Mouse (Mus musculus) mouse trophoblast stem cell (cell line): ENCODE data around the gene Slc45a3.

Experiments
- in situ Hi-C, 2 experiments: fragments of 300-500 bp; cut with MseI, MboI; formaldehyde crosslinking; loops; 2 replicates in 1 of 2; 3 replicates in 1 of 2; pipeline ENCODE4 v1.15.1; 2025

The Slc45a3 gene

DNA sequence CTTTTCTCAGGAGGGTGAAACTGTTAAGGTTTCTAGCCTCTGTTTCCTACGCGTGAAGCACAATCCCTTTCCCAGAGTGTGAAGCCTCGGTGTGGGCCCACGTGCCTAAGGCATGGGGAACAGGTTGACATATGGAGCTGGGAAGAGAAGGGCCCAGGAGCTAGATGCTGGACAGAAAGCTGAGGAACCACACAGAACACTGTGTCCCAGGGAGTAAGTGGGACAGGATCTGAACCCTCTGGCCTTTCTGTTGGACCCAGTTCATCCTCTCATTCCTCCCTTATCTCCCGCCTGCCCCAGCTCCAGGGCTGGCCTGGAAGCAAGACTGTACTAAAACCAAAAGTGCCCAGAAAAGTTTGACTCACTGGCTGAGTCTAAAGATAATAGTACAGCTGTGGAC, 1.3 kb downstream of the Slc45a3 start:
- in situ Hi-C loops, result no loop called here

DNA sequence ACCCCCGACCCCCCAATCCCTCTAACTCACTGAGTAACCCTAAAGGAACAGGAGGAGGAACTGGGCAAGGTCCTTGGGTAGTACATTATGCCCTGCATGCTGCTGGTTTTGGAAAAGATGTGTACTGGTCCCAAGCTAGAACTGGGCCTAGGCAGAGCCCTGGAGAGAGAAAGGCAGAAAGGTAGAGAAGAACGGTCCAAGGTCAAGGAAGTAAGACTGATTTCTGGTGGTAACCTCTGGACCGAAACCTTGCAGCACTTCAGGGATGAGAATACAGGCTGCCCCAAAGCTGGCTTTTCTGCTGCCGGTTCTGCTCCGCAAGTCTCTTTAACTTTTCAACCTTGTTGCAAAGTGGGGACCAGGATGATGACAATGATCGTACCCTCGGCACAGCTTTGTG, 1.8 kb downstream of the Slc45a3 start:
- in situ Hi-C loops, result no loop called here

DNA sequence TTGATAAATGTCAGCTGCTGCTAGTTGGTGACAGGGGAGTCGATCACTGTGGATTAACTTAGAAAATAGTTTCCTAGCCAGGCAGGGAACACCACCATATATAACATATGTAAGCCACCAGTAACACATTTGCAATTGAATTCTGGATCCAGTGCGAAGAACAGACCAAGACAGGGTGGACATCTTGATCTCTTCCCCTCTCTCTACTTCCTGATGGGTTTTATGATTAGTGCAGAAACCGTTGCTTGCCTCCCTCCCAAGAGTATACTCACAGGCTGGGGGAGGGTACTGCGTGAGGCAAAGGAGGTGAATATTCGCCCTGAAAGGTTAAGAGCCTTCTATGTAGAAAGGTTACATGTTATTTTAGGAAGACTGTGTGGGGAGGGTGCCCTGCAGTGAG, 3.1 kb downstream of the Slc45a3 start:
- in situ Hi-C loops, result no loop called here

DNA sequence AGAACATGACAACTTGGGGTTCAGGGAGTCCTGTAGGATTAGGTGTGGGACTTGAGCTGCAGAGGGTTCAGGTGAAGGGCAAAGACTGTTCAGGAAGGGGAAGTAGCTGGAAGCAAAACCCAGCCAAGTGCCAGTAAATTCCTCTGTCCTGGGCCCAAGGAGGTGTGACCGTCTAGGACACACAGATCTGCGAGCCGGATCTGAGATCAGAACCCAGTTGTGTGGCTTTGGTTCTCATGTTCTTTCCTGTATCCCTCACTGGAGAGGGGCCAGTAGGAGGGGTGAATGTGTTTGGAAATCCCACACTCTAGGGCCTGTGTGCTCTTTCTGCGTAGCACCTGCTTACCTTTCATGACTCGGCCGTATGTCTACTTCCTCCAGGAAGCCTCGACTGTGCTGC, 4.6 kb downstream of the Slc45a3 start:
- in situ Hi-C loops, result no loop called here

DNA sequence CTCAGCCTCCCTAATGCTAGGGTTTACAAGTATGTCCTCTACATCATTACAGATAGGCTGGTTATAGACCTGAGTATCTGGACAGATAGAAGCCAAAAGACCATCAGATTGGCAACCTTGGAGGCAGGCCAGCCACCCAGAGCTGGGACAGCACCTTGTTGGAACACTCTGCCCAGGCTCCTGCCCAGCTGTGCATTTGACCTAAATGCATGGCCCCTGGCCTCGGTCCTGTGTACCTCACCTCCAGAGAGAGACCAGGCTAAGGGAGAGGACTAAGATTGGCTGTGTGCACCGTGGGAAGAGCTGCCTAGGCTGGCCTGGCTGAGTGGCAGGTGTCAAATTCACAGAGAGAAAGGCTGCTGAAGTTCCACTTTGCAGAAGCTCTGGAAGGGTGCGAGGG, 5.8 kb downstream of the Slc45a3 start:
- in situ Hi-C loops, result no loop called here

DNA sequence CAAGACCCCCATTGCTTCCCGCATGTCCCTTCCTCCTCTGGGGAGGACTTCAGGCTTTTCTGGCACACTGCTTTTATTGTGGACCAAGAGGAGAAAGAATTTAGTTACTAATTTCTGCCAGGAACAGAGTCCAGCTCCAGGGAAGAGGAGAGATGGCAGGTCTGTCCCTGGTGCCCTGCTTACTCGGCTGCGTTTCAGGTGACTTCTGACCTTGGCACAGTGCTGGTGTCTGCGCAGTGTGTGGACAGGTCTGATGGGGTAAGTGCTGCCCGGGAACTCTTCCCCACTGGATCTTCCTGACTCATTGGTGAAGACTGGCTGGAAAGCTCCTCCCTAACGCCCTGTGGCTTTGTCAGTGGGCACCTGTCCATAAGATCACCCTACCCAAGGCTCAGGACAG, 6.2 kb downstream of the Slc45a3 start:
- in situ Hi-C loops, result no loop called here

DNA sequence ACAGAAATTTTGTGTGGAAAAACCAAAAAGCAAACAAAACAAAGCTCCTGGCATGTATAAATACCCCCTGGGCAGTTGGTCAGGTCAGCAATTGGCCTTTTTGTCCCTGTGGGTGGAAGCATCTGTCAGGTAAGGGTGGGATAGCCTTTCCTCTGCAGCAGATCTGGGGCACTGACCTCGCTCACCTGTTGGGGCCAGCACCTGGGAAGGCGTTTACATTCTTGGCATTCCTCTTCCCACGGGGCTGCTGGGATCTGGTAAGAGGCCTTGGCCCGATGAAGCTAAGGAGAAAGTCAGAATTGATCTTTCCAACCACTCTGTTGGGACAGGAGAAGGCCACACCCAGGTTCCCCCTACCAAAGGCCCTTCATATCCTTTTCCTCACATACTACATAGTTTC, 7.1 kb downstream of the Slc45a3 start:
- in situ Hi-C loops, result no loop called here

DNA sequence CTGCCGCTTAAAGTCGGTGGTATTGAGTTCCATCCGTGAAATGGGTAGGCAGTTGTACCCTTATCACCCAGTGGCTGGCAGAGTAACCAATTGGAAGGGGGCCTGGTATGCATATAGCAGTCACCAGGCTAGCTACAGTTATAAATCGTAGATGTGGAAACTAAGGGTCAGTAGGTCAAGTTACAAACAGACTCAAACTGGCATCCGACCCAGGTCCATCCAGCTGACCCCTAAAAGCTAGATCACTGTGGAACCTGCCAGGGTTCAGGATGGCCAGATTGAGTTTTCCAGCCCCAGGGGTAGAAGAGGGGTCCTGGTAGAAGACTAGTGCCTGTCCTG, 7.5 kb downstream of the Slc45a3 start:
- in situ Hi-C loops, result no loop called here

DNA sequence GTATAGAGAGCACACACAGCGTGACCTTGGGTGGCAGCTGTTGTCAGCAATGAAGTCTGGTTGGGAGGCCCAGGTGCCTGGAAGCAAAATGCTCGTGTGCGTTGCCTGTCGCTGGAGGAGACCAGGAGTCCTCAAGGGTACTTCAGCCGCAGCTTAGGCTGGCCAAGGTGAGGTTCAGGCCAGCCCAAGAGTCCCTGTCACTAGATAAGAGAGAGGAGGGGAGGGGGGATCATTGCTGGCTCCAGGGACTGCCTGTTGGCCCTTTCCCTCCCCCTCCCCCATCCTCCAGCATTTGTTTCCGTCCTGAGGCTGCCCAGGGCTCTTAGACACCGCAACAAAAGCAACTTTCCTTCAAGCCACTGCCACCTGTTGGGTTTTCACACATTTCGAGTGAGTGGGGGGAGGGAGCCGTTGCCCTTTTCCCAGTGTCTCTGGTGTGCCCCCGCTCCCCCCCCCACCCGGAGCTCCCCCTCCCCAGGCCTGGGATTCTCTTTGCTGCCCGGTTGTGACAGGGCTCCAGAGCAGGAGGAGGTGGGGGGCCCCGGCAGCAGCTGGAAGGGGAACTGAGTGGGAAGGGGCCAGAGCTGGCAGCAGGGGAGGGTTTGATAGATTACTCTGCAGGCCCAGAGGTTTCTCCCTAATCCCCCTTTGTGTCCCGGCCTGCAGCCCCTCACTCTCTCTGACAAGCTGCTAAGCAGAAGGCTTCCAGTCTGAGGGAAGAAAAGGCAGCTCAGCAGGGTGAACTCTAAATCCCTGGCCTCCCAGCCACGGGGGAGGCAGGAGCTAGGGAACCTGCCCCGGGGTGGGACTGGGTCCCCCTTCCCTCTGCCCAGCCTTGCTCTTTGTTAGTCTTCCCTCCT, 8.1 kb downstream of the Slc45a3 start:
- in situ Hi-C loops, result no loop called here

DNA sequence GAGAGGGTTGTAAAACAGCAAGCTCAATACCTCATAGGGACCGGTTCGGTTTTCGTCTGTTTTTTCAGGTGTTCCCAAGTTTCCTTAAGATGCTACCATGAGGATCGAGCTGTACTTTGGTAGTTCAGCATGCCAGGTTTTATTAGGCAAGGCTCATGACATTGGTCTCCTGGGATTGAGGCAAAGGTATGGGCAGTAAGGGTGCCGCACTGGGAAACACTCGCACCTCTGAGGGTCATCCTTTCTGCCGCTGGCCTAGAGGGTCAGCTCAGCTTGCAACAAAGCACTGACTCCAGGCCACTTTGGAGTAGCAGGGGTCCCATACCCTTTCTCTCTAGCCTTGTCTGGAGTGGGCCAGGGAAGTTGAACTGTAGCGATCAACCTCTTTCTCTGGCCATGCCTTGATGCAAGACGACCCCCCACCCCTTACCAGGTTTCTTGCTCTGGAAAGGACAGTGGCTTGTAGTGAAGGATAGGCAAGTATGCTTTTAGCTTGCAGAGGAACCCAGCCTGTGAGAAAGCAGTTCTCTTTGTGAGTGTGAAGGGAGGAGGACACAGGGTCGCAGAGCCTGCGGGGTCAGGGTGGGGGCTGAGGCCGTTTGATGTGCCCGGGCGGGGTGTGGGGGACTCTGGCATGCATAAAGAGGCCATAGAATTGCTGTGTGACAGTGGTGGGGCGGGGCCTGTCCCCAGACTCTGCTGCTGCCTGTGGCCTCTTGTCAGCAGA, 9.2 kb downstream of the Slc45a3 start:
- in situ Hi-C loops, result no loop called here

DNA sequence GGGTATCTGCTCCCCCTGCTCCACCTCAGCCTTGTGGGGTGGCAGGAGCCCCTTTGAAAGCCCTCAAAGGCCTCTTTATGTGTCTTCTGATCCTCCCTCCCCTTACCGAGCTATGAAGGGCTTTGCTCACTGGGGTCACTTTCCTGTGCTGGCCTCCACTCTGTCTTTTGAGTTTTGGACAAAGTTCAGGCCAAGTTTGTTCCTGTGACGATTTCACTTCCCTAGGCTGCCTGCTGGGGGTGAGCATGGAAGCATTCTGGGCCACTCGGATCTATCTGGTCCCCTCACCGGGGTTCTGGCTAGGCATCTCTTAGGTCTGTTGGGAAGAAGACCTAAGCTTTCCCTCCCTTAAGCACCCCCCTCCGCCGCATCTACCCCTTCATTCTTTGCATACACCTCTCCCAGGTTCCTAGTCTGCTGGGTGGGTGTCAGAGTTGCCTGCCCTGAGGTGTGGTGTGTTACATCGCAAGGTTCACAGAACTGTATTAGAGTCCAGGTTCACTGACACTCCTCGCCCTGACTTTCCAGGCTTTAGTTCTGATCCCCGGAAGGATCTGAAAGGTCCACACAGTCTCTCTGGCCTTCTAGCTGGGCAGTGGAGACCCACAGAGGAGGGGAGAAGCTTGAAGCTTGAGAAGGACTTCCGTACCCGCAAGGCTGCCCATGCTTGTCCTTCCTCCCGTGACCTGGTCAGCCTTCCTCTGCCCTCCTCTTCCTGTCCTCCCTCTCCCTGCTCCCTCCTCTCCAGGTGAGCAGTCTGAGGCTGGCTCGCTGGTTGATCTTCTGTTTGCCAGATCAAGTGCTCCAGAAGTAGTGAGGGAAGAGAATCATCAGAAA, 9.9 kb downstream of the Slc45a3 start:
- in situ Hi-C loops, result no loop called here

DNA sequence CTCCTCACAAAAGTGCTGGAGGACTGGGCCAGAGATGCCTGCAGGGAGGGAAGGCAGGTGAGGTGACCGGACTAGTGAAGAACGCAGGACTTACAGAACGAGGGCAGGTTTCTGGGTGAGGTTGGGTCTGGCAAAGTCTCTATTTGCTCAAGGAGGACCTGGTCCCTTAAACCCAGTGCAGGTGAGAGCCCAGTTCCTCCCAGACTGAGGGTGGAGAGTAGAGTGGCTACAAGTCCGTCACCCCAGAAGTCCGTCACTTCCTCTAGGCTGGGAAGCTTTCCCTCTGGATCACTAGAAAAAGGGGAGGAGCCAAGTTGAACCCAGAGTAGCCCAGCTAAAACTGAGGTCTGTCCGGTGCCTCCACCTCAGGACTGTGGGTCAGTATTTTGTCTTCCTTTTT, 11.2 kb downstream of the Slc45a3 start:
- in situ Hi-C loops, result no loop called here

DNA sequence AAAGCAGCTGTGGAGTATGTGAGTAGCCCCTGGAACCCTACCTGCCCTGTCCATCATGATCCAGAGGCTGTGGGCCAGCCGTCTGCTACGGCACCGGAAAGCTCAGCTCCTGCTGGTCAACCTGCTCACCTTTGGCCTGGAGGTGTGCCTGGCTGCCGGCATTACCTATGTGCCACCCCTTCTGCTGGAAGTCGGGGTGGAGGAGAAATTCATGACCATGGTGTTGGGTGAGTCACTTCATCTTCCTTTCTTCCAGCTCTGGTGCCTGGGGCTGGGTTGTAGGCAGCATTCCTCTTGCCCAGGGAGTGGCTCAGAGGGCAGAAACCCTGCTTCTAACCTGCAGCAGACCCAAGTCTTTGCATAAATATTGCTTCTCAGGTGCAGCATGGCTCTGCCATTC, 14.1 kb downstream of the Slc45a3 start:
- in situ Hi-C loops, result loop anchor here in 1 of 2 experiments (5.0 kb wide), 1 partner anchor 40 kb away; no protein-coding TSS in a partner anchor

DNA sequence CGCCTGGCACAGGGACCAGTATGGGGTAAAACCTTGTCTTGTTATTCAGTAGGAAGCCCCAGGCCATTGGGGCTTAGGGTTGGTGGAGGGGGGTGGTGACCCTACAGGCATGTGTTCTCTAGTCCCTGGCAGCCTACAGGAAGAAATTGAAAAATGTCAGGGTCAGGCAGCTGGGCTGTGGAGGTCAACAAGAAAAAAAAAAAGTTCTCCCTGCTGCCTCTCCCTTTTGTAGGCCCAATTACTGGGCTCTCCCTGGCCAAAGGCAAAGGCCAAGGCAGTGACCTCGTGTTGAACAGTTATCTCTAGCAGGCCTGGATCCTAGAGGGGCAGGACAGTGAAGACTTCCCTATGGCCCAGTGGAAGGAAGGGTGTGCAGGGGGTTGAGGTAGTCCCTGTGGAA, 17.7 kb downstream of the Slc45a3 start:
- in situ Hi-C loops, result loop anchor here in 1 of 2 experiments (5.0 kb wide), 1 partner anchor 43 kb away; no protein-coding TSS in a partner anchor

DNA sequence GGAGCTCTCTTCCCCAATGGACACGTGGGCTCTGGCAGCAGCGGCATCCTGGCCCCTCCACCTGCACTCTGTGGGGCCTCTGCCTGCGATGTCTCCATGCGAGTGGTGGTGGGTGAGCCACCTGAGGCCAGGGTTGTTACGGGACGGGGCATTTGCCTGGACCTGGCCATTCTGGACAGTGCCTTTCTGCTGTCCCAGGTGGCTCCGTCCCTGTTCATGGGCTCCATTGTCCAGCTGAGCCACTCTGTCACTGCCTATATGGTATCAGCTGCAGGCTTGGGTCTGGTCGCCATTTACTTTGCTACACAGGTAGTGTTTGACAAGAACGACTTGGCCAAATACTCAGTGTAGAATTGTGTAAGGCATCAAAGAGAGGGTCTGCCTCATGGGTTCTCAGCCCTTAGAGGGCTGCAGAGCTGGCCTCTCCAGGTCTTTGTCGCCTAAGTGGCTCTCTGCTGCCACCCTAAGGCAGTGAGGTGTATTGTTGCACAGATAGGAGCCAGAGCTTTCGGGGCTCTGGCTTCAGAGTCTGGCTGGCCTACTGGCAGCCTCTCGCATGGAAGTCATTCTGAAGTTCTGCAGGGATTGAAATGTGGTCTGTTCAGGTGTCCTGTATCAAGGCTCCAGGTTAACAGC, 18.7 kb downstream of the Slc45a3 start:
- in situ Hi-C loops, result loop anchor here in 1 of 2 experiments (5.0 kb wide), 1 partner anchor 44 kb away; no protein-coding TSS in a partner anchor

DNA sequence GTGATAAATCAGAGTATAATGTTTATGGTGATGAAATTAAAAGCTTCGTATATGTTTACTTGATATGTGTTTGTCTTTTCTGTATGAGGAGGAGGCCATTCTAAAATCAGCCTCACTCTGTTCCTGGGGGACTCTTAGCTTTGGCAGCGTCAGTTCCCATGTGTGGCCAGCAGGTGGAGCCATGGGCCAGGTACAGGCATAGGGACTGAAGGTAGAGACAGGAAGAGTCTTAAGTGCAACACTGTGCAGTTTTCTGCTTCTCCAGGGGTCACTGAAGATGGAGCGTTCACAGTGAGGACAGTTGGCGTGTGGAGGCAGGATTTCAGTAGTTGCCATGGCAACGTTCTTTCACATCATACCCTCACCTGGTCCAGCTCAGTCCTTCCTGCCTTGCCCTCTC, 20.1 kb downstream of the Slc45a3 start:
- in situ Hi-C loops, result loop anchor here in 1 of 2 experiments (5.0 kb wide), 1 partner anchor 46 kb away; no protein-coding TSS in a partner anchor

DNA sequence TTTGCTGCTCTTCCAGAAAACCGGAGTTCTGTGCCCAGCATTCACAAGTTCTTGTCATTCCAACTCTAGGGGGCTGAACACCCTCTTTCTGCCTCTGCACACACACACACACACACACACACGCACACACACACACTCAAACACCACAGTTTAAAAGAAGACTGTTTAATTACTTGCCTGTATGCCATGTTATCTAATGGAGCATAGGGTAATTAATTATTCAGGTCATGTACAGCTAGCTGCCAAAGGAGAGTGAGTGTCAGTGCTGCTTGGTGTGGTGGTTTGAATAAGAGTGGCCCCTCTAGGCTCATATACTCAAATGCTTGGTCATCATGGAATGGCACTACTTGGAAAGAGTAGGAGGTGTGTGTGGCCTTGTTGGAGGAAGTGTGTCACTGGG, 21.0 kb downstream of the Slc45a3 start:
- in situ Hi-C loops, result loop anchor here in 1 of 2 experiments (5.0 kb wide), 1 partner anchor 47 kb away; no protein-coding TSS in a partner anchor

DNA sequence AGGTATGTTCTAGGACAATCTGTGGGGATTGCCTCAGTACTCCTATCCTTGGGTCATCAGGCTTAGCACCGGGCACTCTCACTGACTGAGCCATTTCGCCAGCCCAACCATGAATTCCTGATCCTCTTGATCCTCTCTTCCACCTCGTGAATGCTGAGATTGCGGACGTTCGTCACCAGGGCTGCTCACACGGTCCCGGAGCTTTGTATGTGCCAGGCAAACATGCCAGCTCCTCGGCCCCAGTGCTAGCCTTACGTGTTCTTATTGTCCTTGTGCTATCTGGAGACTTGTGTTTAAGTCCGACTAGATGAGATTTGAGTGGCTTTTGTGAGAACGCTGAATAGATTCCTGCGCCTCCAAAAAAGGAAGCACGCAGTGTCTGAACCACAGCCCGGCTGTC, 24.7 kb downstream of the Slc45a3 start:
- in situ Hi-C loops, result no loop called here

DNA sequence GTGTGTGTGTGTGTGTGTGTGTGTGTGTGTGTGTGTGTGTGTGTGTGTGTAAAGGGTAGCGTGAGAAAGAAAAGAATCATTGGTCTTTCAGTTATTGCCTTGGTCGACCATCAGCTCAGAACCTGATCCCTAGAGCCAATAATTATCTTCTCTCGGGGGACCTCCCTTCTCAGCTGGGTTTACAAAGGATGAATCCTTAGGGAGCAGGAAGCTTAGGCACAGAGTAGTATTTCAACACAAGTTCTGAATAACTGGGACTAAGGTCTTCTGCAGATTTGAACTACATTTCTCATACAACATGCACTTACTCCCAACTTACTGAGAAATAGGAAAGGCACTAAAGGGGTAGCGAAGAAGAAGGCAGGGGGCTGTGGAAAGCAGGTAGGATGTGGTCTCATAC, 26.7 kb downstream of the Slc45a3 start:
- in situ Hi-C loops, result no loop called here

DNA sequence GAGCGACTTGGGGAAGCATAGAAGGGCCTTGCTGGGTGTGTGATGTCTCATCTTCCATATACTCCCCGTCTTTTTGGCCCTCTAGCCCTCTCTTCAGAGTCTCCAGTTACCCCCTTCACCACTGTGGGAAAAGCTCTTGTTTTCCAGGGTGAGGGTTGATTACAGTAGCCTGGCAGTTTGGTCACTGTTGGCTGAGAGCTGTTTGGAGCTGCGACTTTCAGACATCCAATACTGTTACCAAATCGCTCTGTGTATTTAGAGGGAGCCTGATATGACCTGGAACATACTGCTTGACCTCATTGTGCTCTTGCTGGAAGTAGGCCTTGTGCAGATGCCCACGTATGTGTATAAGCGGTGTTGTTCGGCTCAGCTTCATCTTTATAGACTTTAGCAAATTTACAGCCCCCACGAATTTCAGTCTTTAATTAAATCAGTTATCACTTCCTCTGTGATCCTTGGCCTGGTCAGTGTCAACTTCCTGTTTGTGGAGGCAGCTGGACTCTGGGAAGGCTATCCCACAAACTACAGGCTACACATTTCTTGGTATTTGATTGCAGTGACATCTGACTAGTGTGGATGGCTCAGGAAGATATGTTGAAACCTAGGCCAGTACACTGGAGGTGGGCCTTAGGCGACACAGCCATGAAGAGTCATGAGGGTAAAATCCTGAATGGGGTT, 27.5 kb downstream of the Slc45a3 start:
- in situ Hi-C loops, result no loop called here

DNA sequence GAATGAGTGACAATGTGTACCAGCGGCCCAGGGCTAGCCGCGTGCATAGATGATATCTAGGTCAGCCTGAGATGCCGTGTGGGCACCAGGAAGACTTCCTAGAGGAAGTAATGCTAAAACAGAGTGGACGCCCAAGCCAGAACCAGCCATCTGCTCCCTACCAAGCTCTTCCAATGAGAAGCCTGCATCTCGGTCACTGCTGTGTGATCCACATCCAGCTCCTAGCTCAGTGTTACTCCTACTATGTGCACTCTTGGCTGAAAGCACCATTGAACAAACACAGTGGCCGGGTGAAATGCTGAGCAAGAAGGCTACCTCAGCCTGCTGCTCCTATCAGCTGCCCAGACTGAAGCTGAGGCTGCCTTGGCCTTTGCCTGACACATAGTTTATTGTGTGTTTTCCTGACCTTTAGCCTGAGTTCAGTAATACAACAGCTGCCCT, 29.8 kb downstream of the Slc45a3 start:
- in situ Hi-C loops, result no loop called here
